Mouse (Mus musculus) heart, embryonic 14.5 days (tissue): ENCODE measurements around the gene Obsl1. TPM values are rescaled to one million over a fixed set of nuclear protein-coding genes. Genes with fewer than 3 reads are reported as not detected.

Source experiments
- ATAC-seq: fragments of 200-750 bp; cut with Nextera tagmentation; 2 replicates; pipeline ENCODE4 v1.8.0; 2017; ENCODE audit warnings: low read depth, moderate TSS enrichment; ENCODE audit not compliant: insufficient number of reproducible peaks, insufficient read depth, low FRiP score
- H3K27ac ChIP-seq, 2 experiments: fragments of 200-500 bp in 1 of 2; fragments of 300-500 bp in 1 of 2; sonication (generic) in 1 of 2; replicated peaks in 1 of 2; 2 replicates each; pipeline ENCODE4 v1.5.1; 2012 to 2014; ENCODE audit warnings: low read depth in 2 of 2, low read length in 2 of 2, control low read depth in 1 of 2, mild to moderate bottlenecking in 1 of 2, mixed read lengths in 1 of 2; ENCODE audit not compliant: control insufficient read depth in 1 of 2, insufficient read depth in 1 of 2
- H3K27me3 ChIP-seq: fragments of 300-500 bp; sonication (generic); 2 replicates; pipeline ENCODE4 v1.6.1; 2014; ENCODE audit warnings: mild to moderate bottlenecking, low read length, control low read depth; ENCODE audit not compliant: control insufficient read depth, insufficient read depth
- H3K36me3 ChIP-seq: fragments of 300-500 bp; sonication (generic); 2 replicates; pipeline ENCODE4 v1.6.1; 2014; ENCODE audit warnings: mild to moderate bottlenecking, control low read depth, low read length, mixed read lengths; ENCODE audit not compliant: control insufficient read depth, insufficient read depth
- H3K4me1 ChIP-seq, 2 experiments: fragments of 200-500 bp in 1 of 2; fragments of 300-500 bp in 1 of 2; sonication (generic) in 1 of 2; 2 replicates each; pipeline ENCODE4 v1.6.1; 2012 to 2014; ENCODE audit warnings: low read length in 2 of 2, control low read depth in 1 of 2, mixed read lengths in 1 of 2; ENCODE audit not compliant: control insufficient read depth in 2 of 2, insufficient read depth in 2 of 2
- H3K4me2 ChIP-seq: fragments of 300-500 bp; sonication (generic); 2 replicates; pipeline ENCODE4 v1.6.1; 2014; ENCODE audit warnings: mild to moderate bottlenecking, low read length
- H3K4me3 ChIP-seq, 2 experiments: fragments of 200-500 bp in 1 of 2; fragments of 300-500 bp in 1 of 2; sonication (generic) in 1 of 2; 2 replicates each; pipeline ENCODE4 v1.5.1; 2012 to 2014; ENCODE audit warnings: low read length in 2 of 2, mild to moderate bottlenecking in 2 of 2, control low read depth in 1 of 2, low read depth in 1 of 2, moderate library complexity in 1 of 2; ENCODE audit not compliant: control insufficient read depth in 1 of 2, insufficient read depth in 1 of 2
- H3K9ac ChIP-seq: fragments of 300-500 bp; sonication (generic); 2 replicates; pipeline ENCODE4 v1.6.1; 2014; ENCODE audit warnings: mild to moderate bottlenecking, low read length
- H3K9me3 ChIP-seq: fragments of 300-500 bp; sonication (generic); 2 replicates; pipeline ENCODE4 v1.6.1; 2016; ENCODE audit warnings: low read length, control low read depth; ENCODE audit not compliant: control insufficient read depth
- WGBS: fragments of 180-500 bp; shearing (Covaris S2); extraction: QIAGEN DNeasy Blood & Tissue Kit; methylation state at CpG from one replicate; pipeline ENCODE4 v1.1.7; 2014; 5-methylcytosine and 5-hydroxymethylcytosine counted together
- polyA plus RNA-seq: library from polyadenylated mRNA; unstranded; fragments of >200 nt; fragmentation: Nextera tagmentation; extraction: Ambion mirVana; gene quantifications from 2 replicates; pipeline ENCODE4 v1.2.1, GENCODE M21; 2014

Gene Obsl1
- polyA plus RNA-seq, 1 experiment from 2014 or later: 124 TPM

GRCm38 (mm10) chr1:75516703-75517380 is 10.6 kb upstream of the Obsl1 start:
- WGBS: 44% methylated on average over 15 of the region's 15 CpGs

GRCm38 (mm10) chr1:75512550-75512949 is 6.3 kb upstream of the Obsl1 start:
- Histone ChIP-seq H3K4me1 (peaks cover 38 to 53% of the 10 kb centered on the region in 2 experiments), H3K4me2 (no peak overlapping the region), H3K27me3 (no peaks in the 10 kb centered on the region), H3K9me3 (no peaks in the 10 kb centered on the region), H3K36me3 (no peaks in the 10 kb centered on the region), H3K27ac (peak overlapping the region; percentile 1 to 97; a peak in 3 of 4 replicates), H3K9ac (no peak overlapping the region), H3K4me3 (no peak overlapping the region)
- no peak for ATAC-seq
- WGBS: 92% methylated on average over 3 of the region's 3 CpGs

More at GRCm38 (mm10) chr1:75516703-75517380, 10.6 kb upstream of the Obsl1 start:
- Histone ChIP-seq H3K4me1 (peaks cover 31 to 45% of the 10 kb centered on the region in 2 experiments), H3K27ac (peak overlapping the region; percentile 23 to 68), H3K27me3 (no peaks in the 10 kb centered on the region), H3K36me3 (no peaks in the 10 kb centered on the region), H3K9me3 (no peaks in the 10 kb centered on the region), H3K9ac (peak overlapping the region; percentile 38; the same call in 1 of the 2 replicates), H3K4me2 (no peak overlapping the region), H3K4me3 (no peak overlapping the region)
- ATAC-seq: no peak

GRCm38 (mm10) chr1:75511437-75512210 is 5.4 kb upstream of the Obsl1 start:
- Histone ChIP-seq H3K36me3 (no peaks in the 10 kb centered on the region), H3K4me2 (peak overlapping the region; percentile 32; the same call in 1 of the 2 replicates), H3K9me3 (no peaks in the 10 kb centered on the region), H3K9ac (peak overlapping the region; percentile 64), H3K4me3 (no peak overlapping the region), H3K4me1 (peaks cover 43 to 53% of the 10 kb centered on the region in 2 experiments), H3K27ac (peak overlapping the region; percentile 97), H3K27me3 (no peaks in the 10 kb centered on the region)
- 20% methylated on average over 4 of the region's 4 CpGs for WGBS
- peak; percentile 44 for ATAC-seq

GRCm38 (mm10) chr1:75510154-75510553 is 3.9 kb upstream of the Obsl1 start:
- Histone ChIP-seq H3K4me1 (peaks cover 42 to 51% of the 10 kb centered on the region in 2 experiments), H3K9ac (peak overlapping the region; percentile 31; the same call in 1 of the 2 replicates), H3K4me2 (peak overlapping the region; percentile 25; the same call in 1 of the 2 replicates), H3K4me3 (no peak overlapping the region), H3K27ac (peak overlapping the region; percentile 97), H3K27me3 (no peaks in the 10 kb centered on the region), H3K36me3 (no peaks in the 10 kb centered on the region), H3K9me3 (no peaks in the 10 kb centered on the region)
- no peak for ATAC-seq
- WGBS: 41% methylated on average over 5 of the region's 5 CpGs

- no peak for ATAC-seq
- H3K36me3 ChIP-seq: no peaks in the 10 kb centered on the region
- peak overlapping the region; percentile 97; a peak in 3 of 4 replicates for H3K27ac ChIP-seq
- H3K4me2 ChIP-seq: peak overlapping the region; percentile 25; the same call in 1 of the 2 replicates
- no peak overlapping the region for H3K4me3 ChIP-seq
- 47% methylated on average over 20 of the region's 20 CpGs for WGBS
- peak overlapping the region; percentile 31; the same call in 1 of the 2 replicates for H3K9ac ChIP-seq
- peaks cover 41 to 48% of the 10 kb centered on the region in 2 experiments for H3K4me1 ChIP-seq
- H3K27me3 ChIP-seq: no peaks in the 10 kb centered on the region
- H3K9me3 ChIP-seq: no peaks in the 10 kb centered on the region
Observed at GRCm38 (mm10) chr1:75509586-75509985, 3.3 kb upstream of the Obsl1 start.

GRCm38 (mm10) chr1:75507006-75507405 is 754 bp upstream of the Obsl1 start, which contains the start of gene Inha:
Gene Inha (plus strand): TSS chr1:75507077.
- H3K4me1 ChIP-seq: peaks cover 48 to 62% of the 10 kb centered on the region in 2 experiments
- WGBS: 17% methylated on average over 8 of the region's 10 CpGs
- ATAC-seq: no peak

GRCm38 (mm10) chr1:75505159-75505955 is 895 bp downstream of the Obsl1 start:
- peak overlapping the region; percentile 87 to 100 for H3K27ac ChIP-seq
- H3K4me3 ChIP-seq: peak overlapping the region; percentile 77 to 93
- H3K27me3 ChIP-seq: no peaks in the 10 kb centered on the region
- H3K4me1 ChIP-seq: peaks cover 35 to 46% of the 10 kb centered on the region in 2 experiments
- H3K9ac ChIP-seq: peak overlapping the region; percentile 100
- ATAC-seq: 0 out of 2 replicates have a peak, but pooled peaks have one; percentile 8
- H3K4me2 ChIP-seq: peak overlapping the region; percentile 84
- under 1% methylated on average over 84 of the region's 84 CpGs for WGBS
- H3K9me3 ChIP-seq: no peaks in the 10 kb centered on the region
- H3K36me3 ChIP-seq: peaks cover 36% of the 10 kb centered on the region

More at GRCm38 (mm10) chr1:75507006-75507405, 754 bp upstream of the Obsl1 start, which contains the start of gene Inha:
- Histone ChIP-seq H3K4me2 (peak within 1 kb of the TSS; percentile 84), H3K4me3 (peak within 1 kb of the TSS; percentile 77 to 93), H3K27me3 (no peaks in the 10 kb centered on the region), H3K9ac (peak within 1 kb of the TSS; percentile 100), H3K27ac (peak within 1 kb of the TSS; percentile 87 to 100), H3K36me3 (peaks cover 19% of the 10 kb centered on the region), H3K9me3 (no peaks in the 10 kb centered on the region)
